Mouse (Mus musculus) heart, embryonic 16.5 days (tissue): Measurements from ENCODE around the gene Fbxl21. TPM values are rescaled to one million over a fixed set of nuclear protein-coding genes. Genes with fewer than 3 reads are reported as not detected.

Experiments
- ATAC-seq: fragments of 200-750 bp; cut with Nextera tagmentation; replicated peaks from 2 replicates; pipeline ENCODE4 v1.8.0; 2017; ENCODE audit warnings: moderate number of reproducible peaks; ENCODE audit not compliant: insufficient read depth, low FRiP score; ENCODE audit errors: extremely low read depth
- H3K27ac ChIP-seq: fragments of 300-500 bp; sonication (generic); 2 replicates; pipeline ENCODE4 v1.5.1; 2014; ENCODE audit warnings: mild to moderate bottlenecking, low read length, control low read depth, moderate library complexity
- H3K27me3 ChIP-seq: fragments of 300-500 bp; sonication (generic); 2 replicates; pipeline ENCODE4 v1.6.1; 2014; ENCODE audit warnings: low read length, mixed read lengths; ENCODE audit not compliant: control insufficient read depth, insufficient read depth
- H3K36me3 ChIP-seq: fragments of 300-500 bp; sonication (generic); 2 replicates; pipeline ENCODE4 v1.6.1; 2014; ENCODE audit not compliant: control insufficient read depth, insufficient read depth
- H3K4me1 ChIP-seq: fragments of 300-500 bp; sonication (generic); 2 replicates; pipeline ENCODE4 v1.6.1; 2014; ENCODE audit warnings: low read length, mixed read lengths; ENCODE audit not compliant: control insufficient read depth, insufficient read depth
- H3K4me2 ChIP-seq: fragments of 300-500 bp; sonication (generic); 2 replicates; pipeline ENCODE4 v1.6.1; 2014; ENCODE audit warnings: low read depth, mild to moderate bottlenecking, control low read depth, low read length
- H3K4me3 ChIP-seq: fragments of 300-500 bp; sonication (generic); 2 replicates; pipeline ENCODE4 v1.5.1; 2014; ENCODE audit warnings: mild to moderate bottlenecking, control low read depth, low read length
- H3K9ac ChIP-seq: fragments of 300-500 bp; sonication (generic); 2 replicates; pipeline ENCODE4 v1.6.1; 2014; ENCODE audit warnings: low read length, control low read depth
- H3K9me3 ChIP-seq: fragments of 300-500 bp; sonication (generic); replicated peaks from 2 replicates; pipeline ENCODE4 v1.6.1; 2016; ENCODE audit warnings: low read length; ENCODE audit not compliant: control insufficient read depth
- WGBS: fragments of 180-500 bp; shearing (Covaris S2); extraction: QIAGEN DNeasy Blood & Tissue Kit; methylation state at CpG from one replicate; pipeline ENCODE4 v1.1.7; 2014; 5-methylcytosine and 5-hydroxymethylcytosine counted together
- polyA plus RNA-seq: library from polyadenylated mRNA; unstranded; fragments of >200 nt; fragmentation: Nextera tagmentation; extraction: Ambion mirVana; gene quantifications from 2 replicates; pipeline ENCODE4 v1.2.1, GENCODE M21; 2015

The Fbxl21 gene
- polyA plus RNA-seq, 1 experiment from 2014 or later: 1.00 TPM

DNA sequence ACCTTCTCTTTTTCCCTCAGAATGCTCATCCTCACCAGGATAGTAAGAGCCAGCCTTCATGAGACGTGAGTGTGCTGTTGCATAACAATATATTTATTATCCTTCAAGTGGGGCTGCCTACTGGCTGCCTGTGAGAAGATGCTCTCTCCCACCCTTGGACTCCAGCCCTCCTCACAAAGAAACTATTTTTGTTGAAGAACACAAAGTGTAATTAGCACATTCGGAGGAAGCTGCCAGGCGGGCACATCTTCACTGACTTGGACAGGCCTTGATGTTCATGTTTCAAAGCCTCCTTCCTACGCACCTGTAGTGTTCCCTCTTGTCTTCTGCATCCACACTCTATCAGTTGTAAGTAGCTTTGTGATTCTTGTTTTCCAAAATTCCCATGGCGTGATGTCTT, 58.2 kb downstream of the Fbxl21 start:
- no peak for ATAC-seq
- Histone ChIP-seq H3K27me3 (no peaks in the 10 kb centered on the region; the same call in 1 of the 2 replicates), H3K4me2 (no peak overlapping the region), H3K27ac (no peak overlapping the region), H3K9me3 (no peaks in the 10 kb centered on the region), H3K9ac (no peak overlapping the region), H3K4me1 (peaks cover 13% of the 10 kb centered on the region), H3K36me3 (no peaks in the 10 kb centered on the region), H3K4me3 (no peak overlapping the region)
- WGBS: 86% methylated on average over 5 of the region's 5 CpGs

GRCm38 (mm10) chr13:56581512-56581911, 59.2 kb downstream of the Fbxl21 start:
- H3K9ac ChIP-seq: 0 out of 2 replicates have a peak overlapping the region, but pooled peaks have one; percentile 3
- WGBS: 26% methylated on average over 3 of the region's 3 CpGs
- no peaks in the 10 kb centered on the region for H3K36me3 ChIP-seq
- no peak overlapping the region for H3K4me3 ChIP-seq
- H3K9me3 ChIP-seq: no peaks in the 10 kb centered on the region
- no peak overlapping the region for H3K4me2 ChIP-seq
- peak overlapping the region; percentile 76 for H3K27ac ChIP-seq
- no peaks in the 10 kb centered on the region; the same call in 1 of the 2 replicates for H3K27me3 ChIP-seq
- peaks cover 13% of the 10 kb centered on the region for H3K4me1 ChIP-seq
- ATAC-seq: no peak

DNA sequence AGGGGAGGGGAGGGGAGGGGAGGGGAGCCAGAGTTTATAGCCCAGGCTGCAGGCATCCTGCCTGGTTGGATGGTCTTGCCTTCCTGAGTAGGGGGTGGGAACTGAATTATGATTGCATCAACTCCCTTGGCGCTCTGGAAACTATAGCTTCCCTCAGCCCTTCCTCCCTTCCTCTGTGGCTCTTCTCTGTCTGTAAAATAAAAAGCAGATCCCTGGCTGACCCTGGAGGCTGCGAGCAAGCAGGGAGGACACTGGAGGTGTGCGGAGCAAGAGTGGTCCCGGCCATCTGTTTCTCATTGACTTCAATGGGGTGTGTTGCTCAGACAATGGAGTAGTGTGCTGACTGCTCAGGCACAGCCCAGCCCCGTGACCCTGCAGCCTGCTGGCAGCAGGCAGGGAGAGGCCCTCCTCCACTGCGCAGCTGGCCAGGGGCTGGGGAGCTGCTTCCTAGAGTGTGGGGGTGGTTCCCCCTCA, 59.7 kb downstream of the Fbxl21 start:
- H3K4me2 ChIP-seq: peak overlapping the region; percentile 40
- WGBS: 8% methylated on average over 6 of the region's 6 CpGs
- peak overlapping the region; percentile 34 for H3K9ac ChIP-seq
- no peaks in the 10 kb centered on the region for H3K36me3 ChIP-seq
- peak overlapping the region; percentile 64 for H3K27ac ChIP-seq
- H3K4me1 ChIP-seq: peaks cover 13% of the 10 kb centered on the region
- H3K27me3 ChIP-seq: no peaks in the 10 kb centered on the region; the same call in 1 of the 2 replicates
- H3K4me3 ChIP-seq: no peak overlapping the region
- peak; percentile 90 for ATAC-seq
- H3K9me3 ChIP-seq: no peaks in the 10 kb centered on the region

- ATAC-seq: no peak
- H3K9ac ChIP-seq: no peak overlapping the region
- no peak overlapping the region for H3K4me3 ChIP-seq
- peaks cover 13% of the 10 kb centered on the region for H3K4me1 ChIP-seq
- no peaks in the 10 kb centered on the region for H3K36me3 ChIP-seq
- WGBS: 49% methylated on average over 3 of the region's 3 CpGs
- no peaks in the 10 kb centered on the region; the same call in 1 of the 2 replicates for H3K27me3 ChIP-seq
- H3K27ac ChIP-seq: 0 out of 2 replicates have a peak overlapping the region, but pooled peaks have one; percentile 46
- no peaks in the 10 kb centered on the region for H3K9me3 ChIP-seq
- H3K4me2 ChIP-seq: no peak overlapping the region
These were observed 60.4 kb downstream of the Fbxl21 start for GRCm38 (mm10) chr13:56582720-56583119.

GRCm38 (mm10) chr13:56586046-56586445, 63.8 kb downstream of the Fbxl21 start:
- Histone ChIP-seq H3K27me3 (no peaks in the 10 kb centered on the region; the same call in 1 of the 2 replicates), H3K9me3 (no peaks in the 10 kb centered on the region), H3K4me2 (no peak overlapping the region), H3K4me1 (peaks cover 27% of the 10 kb centered on the region), H3K27ac (no peak overlapping the region), H3K36me3 (no peaks in the 10 kb centered on the region), H3K9ac (no peak overlapping the region), H3K4me3 (no peak overlapping the region)
- no peak for ATAC-seq
- WGBS: 56% methylated on average over 3 of the region's 3 CpGs

Other genes starting within 250 kb of the Fbxl21 start
- gene Cxcl14, start 225.9 kb upstream of the Fbxl21 start, polyA plus RNA-seq: 0.54 and 1.9 TPM in 2 replicates
- gene Gm3045, start 95.9 kb upstream of the Fbxl21 start, polyA plus RNA-seq: not detected in 2 replicates
- 0.13 TPM in 1 of 2 replicates, not detected in the other for gene Slc25a48, start 84.1 kb upstream of the Fbxl21 start, polyA plus RNA-seq
- gene Il9, start 40.2 kb upstream of the Fbxl21 start, polyA plus RNA-seq: not detected in 2 replicates
- not detected in 2 replicates for gene Lect2, start 26.0 kb downstream of the Fbxl21 start, polyA plus RNA-seq
- 32.7 and 39.5 TPM in 2 replicates for gene Tgfbi, start 87.1 kb downstream of the Fbxl21 start, polyA plus RNA-seq
- 16.7 and 16.9 TPM in 2 replicates for gene Smad5, start 180.5 kb downstream of the Fbxl21 start, polyA plus RNA-seq
- 0.22 and 0.32 TPM in 2 replicates for gene Gm45623, start 231.4 kb downstream of the Fbxl21 start, polyA plus RNA-seq